Mouse (Mus musculus) heart, postnatal 0 days (tissue): ENCODE results near the gene Gm21860.
"Not testable (repeated sequence)": the region's sequence is repeated elsewhere in the genome, so short reads cannot be mapped to it uniquely, and the experiment has no call there.

Experiments
- CTCF ChIP-seq: IDR thresholded peaks from 2 replicates; pipeline ENCODE4 v1.5.1; 2016; ENCODE audit warnings: antibody characterized with exemption, control low read depth, low read depth
- EP300 ChIP-seq: IDR thresholded peaks from 2 replicates; pipeline ENCODE4 v1.6.1; 2016; ENCODE audit warnings: antibody characterized with exemption, low read depth

GRCm38 (mm10) chrY:90742261-90743052 is 12.2 kb downstream of the Gm21860 start:
- not testable (repeated sequence) for TF ChIP-seq CTCF, EP300
